7 mouse cellular contexts compared by ENCODE assay signal in genomic region chr11:3864343-3864742, GRCm38 (mm10). TPM values are rescaled to one million over a fixed set of nuclear protein-coding genes. Genes with fewer than 3 reads are reported as not detected.
DNase-seq lines count a peak whose midpoint lies in the region; ATAC-seq and TF ChIP-seq lines count a peak whose summit lies in the region.

No protein-coding gene starts in this region.

- in situ Hi-C loops in ES-E14 (cut with MboI; ENCODE audit: low sequenced_read_pairs in 2 of 2, unreplicated experiment in 2 of 2): no loop called here

- no peak overlapping the region for H3K27ac ChIP-seq in ES-E14 (ENCODE audit: insufficient read depth, low read depth, low read length, poor library complexity, severe bottlenecking)
- peak overlapping the region; percentile 4; the same call in 1 of the 2 replicates for H3K27ac ChIP-seq in hindbrain, embryonic 14.5 days

- no peaks in the 10 kb centered on the region for H3K27me3 ChIP-seq in hindbrain, embryonic 14.5 days (ENCODE audit: control insufficient read depth, insufficient read depth, low read length)

- no peak for DNase-seq in ES-E14 (ENCODE audit: low read depth, low spot score)
- peak; percentile 37 for DNase-seq in brain, embryonic 14.5 days (ENCODE audit: low read depth)
- peak; percentile 41 for DNase-seq in hindbrain, embryonic 14.5 days (ENCODE audit: low spot score)
- no peak for DNase-seq in spleen, adult 18-20 months
- DNase-seq in cerebellum, adult 8-10 months: no peak
- no peak for DNase-seq in layer of hippocampus, postnatal 36 days

- H3K9ac ChIP-seq in ES-E14 (ENCODE audit: insufficient read depth, low read depth, low read length, poor library complexity, severe bottlenecking): no peak overlapping the region
- H3K9ac ChIP-seq in hindbrain, embryonic 14.5 days: peak overlapping the region; percentile 65

- H3K4me2 ChIP-seq in hindbrain, embryonic 14.5 days (replicated peaks): peak overlapping the region; percentile 76

- no peaks in the 10 kb centered on the region for H3K9me3 ChIP-seq in ES-E14 (ENCODE audit: control insufficient read depth, insufficient read depth, low read depth, low read length)
- H3K9me3 ChIP-seq in hindbrain, embryonic 14.5 days (ENCODE audit: control insufficient read depth, low read length): no peaks in the 10 kb centered on the region

- 0 out of 2 replicates have a peak, but pooled peaks have one; percentile 15 for ATAC-seq in hindbrain, embryonic 14.5 days (ENCODE audit: low FRiP score)
- peak; percentile 11; the same call in 1 of the 2 replicates for ATAC-seq in megakaryocyte-erythroid progenitor cell, adult 5-6 weeks (replicated peaks; ENCODE audit: low FRiP score, low TSS enrichment, poor library complexity, severe bottlenecking)

- TF ChIP-seq POLR2A in brain, embryonic 14.5 days (IDR thresholded peaks at IDR 0.05; ENCODE audit: borderline replicate concordance, extremely low read depth, insufficient read depth, insufficient read length, poor library complexity, severe bottlenecking): no peak

- WGBS in hindbrain, embryonic 14.5 days: 29% methylated on average over 6 of the region's 6 CpGs

- H3K4me1 ChIP-seq in ES-E14 (ENCODE audit: control insufficient read depth in 2 of 2, insufficient read depth in 2 of 2, low read length in 2 of 2, poor library complexity in 1 of 2): peaks cover 0 to 2% of the 10 kb centered on the region in 2 experiments; a peak in 1 of 4 replicates
- no peaks in the 10 kb centered on the region for H3K4me1 ChIP-seq in hindbrain, embryonic 14.5 days (replicated peaks; ENCODE audit: control insufficient read depth, insufficient read depth, low read length)

- TF ChIP-seq CTCF in brain, embryonic 14.5 days (IDR thresholded peaks at IDR 0.05; ENCODE audit: borderline replicate concordance, extremely low read depth, insufficient read depth, insufficient read length): no peak

- peak overlapping the region; percentile 70 to 78 for H3K4me3 ChIP-seq in ES-E14 (ENCODE audit: insufficient read depth in 1 of 2, low read depth in 1 of 2, low read length in 2 of 2, poor library complexity in 1 of 2, severe bottlenecking in 1 of 2)
- peak overlapping the region; percentile 44 for H3K4me3 ChIP-seq in hindbrain, embryonic 14.5 days (replicated peaks; ENCODE audit: low read length)

- H3K36me3 ChIP-seq in ES-E14 (ENCODE audit: control insufficient read depth, insufficient read depth, low read length, poor library complexity, severe bottlenecking): no peaks in the 10 kb centered on the region
- H3K36me3 ChIP-seq in hindbrain, embryonic 14.5 days (replicated peaks; ENCODE audit: control insufficient read depth, insufficient read depth): no peaks in the 10 kb centered on the region

TF ChIP-seq in ES-E14, 5 proteins besides CTCF, POLR2A, EP300 and RAD21:
- no peak for TF ChIP-seq ZNF384 (IDR thresholded peaks at IDR 0.05; ENCODE audit: low read depth, low read length)
- TF ChIP-seq HCFC1 (IDR thresholded peaks at IDR 0.05; ENCODE audit: borderline replicate concordance, insufficient read depth, low read length): no peak
- TF ChIP-seq ZC3H11A (IDR thresholded peaks at IDR 0.05; ENCODE audit: borderline replicate concordance, low read depth, low read length): no peak
- TF ChIP-seq CHD2 (IDR thresholded peaks at IDR 0.05; ENCODE audit: low read depth, low read length): no peak
- no peak for TF ChIP-seq MAFK (IDR thresholded peaks at IDR 0.05; ENCODE audit: insufficient read depth, low read depth, low read length)

RNA-seq across cellular contexts. Expression of gene Osbp2, which starts 0.6 kb away (rescaled TPM):
- total RNA-seq in ES-E14 (2012; rRNA removed): 0.27 and 0.37 TPM in 2 replicates
- 18.4 and 26.2 TPM in 2 replicates for polyA plus RNA-seq in brain, embryonic 14.5 days (2012; rRNA removed)
- polyA plus RNA-seq in hindbrain, embryonic 14.5 days (2014; fragmentation: Nextera tagmentation; extraction: Ambion mirVana): 23.8 and 27.9 TPM in 2 replicates
- total RNA-seq in megakaryocyte-erythroid progenitor cell, adult 5-6 weeks (2014; fragmentation: Nextera tagmentation): 0.17 TPM in 1 of 2 replicates, not detected in the other
- total RNA-seq in megakaryocyte-erythroid progenitor cell, adult 5-6 weeks (2017): not detected in 2 replicates
- 10 to 100 TPM; 75.7 to 80.7 TPM for total RNA-seq in layer of hippocampus, postnatal 36 days (2021)

RNA-seq across cellular contexts. Expression of gene 4921536K21Rik, which starts 30.6 kb away (rescaled TPM):
- 0.21 and 0.22 TPM in 2 replicates for total RNA-seq in ES-E14 (2012; rRNA removed)
- polyA plus RNA-seq in brain, embryonic 14.5 days (2012; rRNA removed): 0.67 and 1.0 TPM in 2 replicates
- 0.13 and 0.28 TPM in 2 replicates for polyA plus RNA-seq in hindbrain, embryonic 14.5 days (2014; fragmentation: Nextera tagmentation; extraction: Ambion mirVana)
- not detected in 2 replicates for total RNA-seq in megakaryocyte-erythroid progenitor cell, adult 5-6 weeks (2014; fragmentation: Nextera tagmentation)
- 0.56 TPM in 1 of 2 replicates, not detected in the other for total RNA-seq in megakaryocyte-erythroid progenitor cell, adult 5-6 weeks (2017)
- under 1 TPM; 0.55 to 0.56 TPM for total RNA-seq in layer of hippocampus, postnatal 36 days (2021)

RNA-seq across cellular contexts. Expression of gene Dusp18, which starts 30.7 kb away (rescaled TPM):
- 1.3 and 1.4 TPM in 2 replicates for total RNA-seq in ES-E14 (2012; rRNA removed)
- 17.6 and 26.4 TPM in 2 replicates for polyA plus RNA-seq in brain, embryonic 14.5 days (2012; rRNA removed)
- polyA plus RNA-seq in hindbrain, embryonic 14.5 days (2014; fragmentation: Nextera tagmentation; extraction: Ambion mirVana): 29.2 and 30.2 TPM in 2 replicates
- total RNA-seq in megakaryocyte-erythroid progenitor cell, adult 5-6 weeks (2014; fragmentation: Nextera tagmentation): 0.35 TPM in 1 of 2 replicates, not detected in the other
- not detected in 2 replicates for total RNA-seq in megakaryocyte-erythroid progenitor cell, adult 5-6 weeks (2017)
- total RNA-seq in layer of hippocampus, postnatal 36 days (2021): 10 to 100 TPM; 24.1 to 26.7 TPM

RNA-seq across cellular contexts. Expression of gene Slc35e4, which starts 50.1 kb away (rescaled TPM):
- 13.9 and 18.2 TPM in 2 replicates for total RNA-seq in ES-E14 (2012; rRNA removed)
- polyA plus RNA-seq in brain, embryonic 14.5 days (2012; rRNA removed): 13.2 and 13.5 TPM in 2 replicates
- polyA plus RNA-seq in hindbrain, embryonic 14.5 days (2014; fragmentation: Nextera tagmentation; extraction: Ambion mirVana): 11.2 and 14.2 TPM in 2 replicates
- total RNA-seq in megakaryocyte-erythroid progenitor cell, adult 5-6 weeks (2014; fragmentation: Nextera tagmentation): 0.35 TPM in 1 of 2 replicates, not detected in the other
- total RNA-seq in megakaryocyte-erythroid progenitor cell, adult 5-6 weeks (2017): 0.09 TPM in 1 of 2 replicates, not detected in the other
- 10 to 100 TPM; 16.1 to 17.1 TPM for total RNA-seq in layer of hippocampus, postnatal 36 days (2021)

Comparison
In these comparisons a context has a peak if more than half of its experiments do, and no peak if none do; other contexts are left out.
1. DNase-seq: peak in brain, embryonic 14.5 days (single experiment) and hindbrain, embryonic 14.5 days (single experiment); none in ES-E14 (single experiment), spleen, adult 18-20 months (0 of 2), cerebellum, adult 8-10 months (single experiment) and layer of hippocampus, postnatal 36 days (0 of 2).
2. RNA of gene Osbp2, which starts 0.6 kb away (total RNA-seq): 75.7 to 80.7 TPM in layer of hippocampus, postnatal 36 days; 0.27 to 0.37 TPM in ES-E14 and 0.17 TPM in megakaryocyte-erythroid progenitor cell, adult 5-6 weeks; every median in the first group is over 10 times any median in the second.
3. RNA of gene Dusp18, which starts 30.7 kb away (total RNA-seq): 24.1 to 26.7 TPM in layer of hippocampus, postnatal 36 days; 1.3 to 1.4 TPM in ES-E14 and 0.35 TPM in megakaryocyte-erythroid progenitor cell, adult 5-6 weeks; every median in the first group is over 10 times any median in the second.